Mouse (Mus musculus) hindbrain, embryonic 11.5 days (tissue): ENCODE data around the gene Ltbp1. TPM values are rescaled to one million over a fixed set of nuclear protein-coding genes. Genes with fewer than 3 reads are reported as not detected.

Experiments
- ATAC-seq: fragments of 200-750 bp; cut with Nextera tagmentation; 2 replicates; pipeline ENCODE4 v1.8.0; 2017; ENCODE audit warnings: mild to moderate bottlenecking, moderate TSS enrichment, moderate library complexity; ENCODE audit not compliant: low FRiP score
- DNase-seq: peaks from one replicate; pipeline ENCODE4 v3.0.0-alpha.2; 2015; ENCODE audit warnings: low spot score
- H3K27ac ChIP-seq: fragments of 300-500 bp; sonication (generic); 2 replicates; pipeline ENCODE4 v1.5.1; 2014; ENCODE audit warnings: mild to moderate bottlenecking, low read depth, low read length
- H3K27me3 ChIP-seq: fragments of 300-500 bp; sonication (generic); 2 replicates; pipeline ENCODE4 v1.6.1; 2014; ENCODE audit warnings: mild to moderate bottlenecking, low read length, moderate library complexity, mixed read lengths; ENCODE audit not compliant: control insufficient read depth, insufficient read depth
- H3K36me3 ChIP-seq: fragments of 300-500 bp; sonication (generic); 2 replicates; pipeline ENCODE4 v1.6.1; 2014; ENCODE audit warnings: mild to moderate bottlenecking, low read length, moderate library complexity, mixed read lengths; ENCODE audit not compliant: control insufficient read depth, insufficient read depth
- H3K4me1 ChIP-seq: fragments of 300-500 bp; sonication (generic); replicated peaks from 2 replicates; pipeline ENCODE4 v1.6.1; 2014; ENCODE audit warnings: low read length, mixed read lengths; ENCODE audit not compliant: control insufficient read depth, insufficient read depth
- H3K4me2 ChIP-seq: fragments of 300-500 bp; sonication (generic); replicated peaks from 2 replicates; pipeline ENCODE4 v1.6.1; 2014; ENCODE audit warnings: mild to moderate bottlenecking, low read depth, low read length
- H3K4me3 ChIP-seq: fragments of 300-500 bp; sonication (generic); 2 replicates; pipeline ENCODE4 v1.5.1; 2014; ENCODE audit warnings: low read depth, low read length
- H3K9ac ChIP-seq: fragments of 300-500 bp; sonication (generic); 2 replicates; pipeline ENCODE4 v1.6.1; 2014; ENCODE audit warnings: low read depth, low read length
- H3K9me3 ChIP-seq: fragments of 300-500 bp; sonication (generic); 2 replicates; pipeline ENCODE4 v1.6.1; 2016; ENCODE audit warnings: low read length; ENCODE audit not compliant: control insufficient read depth
- WGBS: fragments of 180-500 bp; shearing (Covaris S2); extraction: QIAGEN DNeasy Blood & Tissue Kit; methylation state at CpG from one replicate; pipeline ENCODE4 v1.1.7; 2014; 5-methylcytosine and 5-hydroxymethylcytosine counted together
- polyA plus RNA-seq: library from polyadenylated mRNA; unstranded; fragments of >200 nt; fragmentation: Nextera tagmentation; extraction: Ambion mirVana; gene quantifications from 2 replicates; pipeline ENCODE4 v1.2.1, GENCODE M21; 2014

Gene Ltbp1
- polyA plus RNA-seq, 1 experiment from 2014 or later, result 5.7 TPM

DNA sequence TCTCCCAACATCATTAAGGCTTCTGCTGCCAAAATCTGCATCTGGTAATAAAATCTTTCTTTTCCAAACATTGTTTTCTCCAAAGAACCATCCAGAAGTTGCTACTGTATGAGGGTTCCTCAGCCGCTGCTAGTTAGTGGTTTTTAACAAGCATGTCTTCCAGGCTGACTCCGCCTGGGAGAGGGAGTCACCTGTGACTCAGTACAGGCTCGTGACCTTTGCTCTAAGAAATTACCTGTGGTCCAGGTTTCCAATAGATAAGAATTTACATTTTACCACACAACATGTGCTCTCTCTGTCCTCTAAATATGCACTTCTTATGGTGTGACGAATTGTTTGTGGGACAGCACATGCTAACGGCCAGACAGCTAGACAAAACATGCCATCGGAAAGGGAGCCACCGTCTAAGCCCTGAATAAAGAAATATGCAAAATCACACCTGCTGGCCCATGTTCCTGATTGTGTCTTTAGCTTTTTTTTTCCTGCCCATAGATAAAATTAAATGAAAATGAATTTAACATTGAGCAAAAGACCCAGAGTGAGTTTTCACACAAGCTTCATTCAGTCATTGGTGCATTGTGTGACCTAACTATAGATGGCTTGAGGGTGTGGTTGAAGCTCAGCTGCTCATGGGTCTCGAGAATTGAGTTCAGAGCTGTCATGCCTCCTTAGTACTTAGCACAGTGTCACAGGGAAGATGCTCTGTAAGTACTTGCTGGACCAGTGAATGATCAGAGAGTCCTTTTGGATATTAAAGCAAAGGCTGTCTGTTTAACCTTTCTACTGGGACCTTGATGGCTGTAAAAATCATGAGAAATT is 29.0 kb upstream of the Ltbp1 start:
- H3K9ac ChIP-seq, result no peak overlapping the region
- H3K4me2 ChIP-seq, result no peak overlapping the region
- no peaks in the 10 kb centered on the region for H3K9me3 ChIP-seq
- H3K36me3 ChIP-seq, result no peaks in the 10 kb centered on the region
- no peak for DNase-seq
- H3K4me1 ChIP-seq, result no peaks in the 10 kb centered on the region
- H3K27me3 ChIP-seq, result no peaks in the 10 kb centered on the region
- WGBS, result 61% methylated on average over 8 of the region's 8 CpGs
- no peak for ATAC-seq
- no peak overlapping the region for H3K4me3 ChIP-seq
- H3K27ac ChIP-seq, result no peak overlapping the region

DNA sequence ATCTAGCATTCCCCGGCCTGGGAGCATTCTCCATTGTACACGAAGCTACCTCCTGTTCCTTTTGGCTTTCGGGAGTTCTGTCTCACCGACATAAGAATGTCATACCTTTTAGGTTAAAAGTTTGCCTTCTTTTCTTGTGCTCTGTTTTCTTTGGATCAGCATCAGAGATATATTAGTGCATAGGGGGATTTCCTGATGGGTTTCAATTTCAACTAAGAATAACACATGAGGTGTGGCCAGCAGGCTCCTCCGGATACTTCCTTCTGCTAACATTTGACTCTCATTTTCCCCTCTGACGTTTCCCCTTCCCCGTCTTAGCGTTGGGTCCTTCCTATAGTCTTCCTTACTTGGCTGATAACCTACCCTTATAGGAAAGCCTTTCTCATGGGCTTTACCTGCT is 25.6 kb upstream of the Ltbp1 start:
- ATAC-seq (no peak), DNase-seq (no peak)
- H3K9me3 ChIP-seq, result no peaks in the 10 kb centered on the region
- no peak overlapping the region for H3K27ac ChIP-seq
- no peaks in the 10 kb centered on the region for H3K4me1 ChIP-seq
- WGBS, result 77% methylated on average over 8 of the region's 8 CpGs
- no peak overlapping the region for H3K4me3 ChIP-seq
- no peaks in the 10 kb centered on the region for H3K27me3 ChIP-seq
- no peaks in the 10 kb centered on the region for H3K36me3 ChIP-seq
- H3K4me2 ChIP-seq, result no peak overlapping the region
- no peak overlapping the region for H3K9ac ChIP-seq

DNA sequence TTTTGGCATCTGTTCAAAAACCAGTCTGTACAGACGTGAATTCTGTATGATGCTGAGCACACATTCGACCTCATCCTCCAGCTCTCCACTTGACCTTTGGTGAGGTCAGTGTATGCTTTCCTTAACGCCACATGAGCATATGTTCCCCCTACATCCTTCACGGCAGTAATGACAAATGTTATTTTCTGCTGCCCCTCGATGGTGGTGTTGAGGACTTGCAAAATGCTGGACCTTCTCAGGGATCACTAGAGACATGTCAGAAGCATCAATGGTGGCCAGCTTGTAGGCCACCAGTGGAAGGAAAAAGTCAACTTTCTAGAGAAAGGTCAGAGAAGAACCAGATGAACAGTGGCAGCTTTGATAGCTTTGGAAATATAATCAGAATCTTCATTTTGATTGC is 23.7 kb upstream of the Ltbp1 start:
- Histone ChIP-seq H3K9ac (no peak overlapping the region), H3K4me3 (no peak overlapping the region), H3K4me1 (no peaks in the 10 kb centered on the region), H3K36me3 (no peaks in the 10 kb centered on the region), H3K27me3 (no peaks in the 10 kb centered on the region), H3K27ac (no peak overlapping the region), H3K4me2 (no peak overlapping the region), H3K9me3 (no peaks in the 10 kb centered on the region)
- DNase-seq (no peak), ATAC-seq (no peak)
- 80% methylated on average over 5 of the region's 5 CpGs for WGBS

DNA sequence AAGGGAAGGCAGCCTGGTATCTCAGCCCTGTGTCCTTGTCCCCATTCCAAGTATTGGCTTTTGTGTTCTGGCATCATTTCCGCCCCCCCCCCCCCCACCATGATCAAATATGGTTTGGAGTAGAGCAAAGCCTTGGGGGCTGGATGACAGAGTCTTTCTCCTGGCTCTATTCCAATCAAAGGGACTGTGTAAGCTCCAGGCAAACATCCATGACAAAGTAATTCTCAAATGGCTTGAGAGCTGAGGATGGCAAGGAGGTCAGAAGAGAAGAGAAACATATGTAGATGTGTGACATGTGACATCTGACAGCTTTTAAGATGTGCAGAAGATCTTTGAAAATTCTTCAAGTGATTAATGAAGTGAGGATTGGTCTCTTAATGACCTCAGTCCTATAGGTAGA is 22.5 kb upstream of the Ltbp1 start:
- WGBS, result 67% methylated on average over 1 of the region's 1 CpGs
- Histone ChIP-seq H3K4me3 (no peak overlapping the region), H3K4me2 (no peak overlapping the region), H3K4me1 (no peaks in the 10 kb centered on the region), H3K9ac (no peak overlapping the region), H3K9me3 (no peaks in the 10 kb centered on the region), H3K27ac (no peak overlapping the region), H3K36me3 (no peaks in the 10 kb centered on the region), H3K27me3 (no peaks in the 10 kb centered on the region)
- DNase-seq, result no peak
- no peak for ATAC-seq

DNA sequence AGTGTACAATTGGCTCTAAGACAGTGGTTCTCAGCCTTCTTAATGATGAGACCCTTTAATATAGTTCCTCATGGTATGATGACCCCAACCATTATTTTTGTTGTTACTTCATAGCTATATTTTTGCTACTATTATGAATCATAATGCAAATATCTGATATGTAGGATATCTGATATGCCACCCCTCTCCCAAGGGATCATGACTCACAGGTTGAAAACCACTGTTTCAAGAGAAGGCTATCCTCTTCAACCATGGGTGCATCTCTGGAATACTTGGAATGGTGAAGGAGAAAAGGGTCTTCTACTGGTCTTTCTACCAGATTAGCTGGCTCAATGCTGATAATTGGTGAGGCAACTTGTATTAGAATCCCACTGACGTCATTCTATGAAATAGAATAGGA is 21.3 kb upstream of the Ltbp1 start:
- ATAC-seq (no peak), DNase-seq (no peak)
- H3K9me3 ChIP-seq, result no peaks in the 10 kb centered on the region
- H3K4me3 ChIP-seq, result no peak overlapping the region
- 79% methylated on average over 1 of the region's 1 CpGs for WGBS
- no peaks in the 10 kb centered on the region for H3K36me3 ChIP-seq
- no peak overlapping the region for H3K4me2 ChIP-seq
- H3K4me1 ChIP-seq, result no peaks in the 10 kb centered on the region
- no peak overlapping the region for H3K27ac ChIP-seq
- H3K9ac ChIP-seq, result no peak overlapping the region
- H3K27me3 ChIP-seq, result no peaks in the 10 kb centered on the region

DNA sequence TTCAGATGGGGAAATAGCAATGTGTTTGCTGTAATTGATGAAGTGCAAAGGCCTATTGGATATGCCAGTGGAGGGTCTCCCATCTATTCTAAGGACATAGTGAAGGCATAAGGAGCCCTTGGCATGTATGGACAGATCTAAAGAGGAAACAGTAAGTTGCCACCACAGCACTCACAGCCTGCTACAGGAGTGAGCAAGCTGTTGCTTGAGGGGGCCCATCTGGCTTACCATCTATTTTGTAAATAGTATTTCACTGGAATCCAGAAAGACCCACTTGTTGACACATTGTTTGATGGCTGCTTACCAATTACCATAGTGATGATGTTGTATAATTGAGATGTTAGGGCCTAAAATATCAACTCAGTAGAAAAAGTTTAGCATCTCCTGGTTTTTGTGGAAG is 20.7 kb upstream of the Ltbp1 start:
- no peak for ATAC-seq
- H3K4me1 ChIP-seq, result no peaks in the 10 kb centered on the region

DNA sequence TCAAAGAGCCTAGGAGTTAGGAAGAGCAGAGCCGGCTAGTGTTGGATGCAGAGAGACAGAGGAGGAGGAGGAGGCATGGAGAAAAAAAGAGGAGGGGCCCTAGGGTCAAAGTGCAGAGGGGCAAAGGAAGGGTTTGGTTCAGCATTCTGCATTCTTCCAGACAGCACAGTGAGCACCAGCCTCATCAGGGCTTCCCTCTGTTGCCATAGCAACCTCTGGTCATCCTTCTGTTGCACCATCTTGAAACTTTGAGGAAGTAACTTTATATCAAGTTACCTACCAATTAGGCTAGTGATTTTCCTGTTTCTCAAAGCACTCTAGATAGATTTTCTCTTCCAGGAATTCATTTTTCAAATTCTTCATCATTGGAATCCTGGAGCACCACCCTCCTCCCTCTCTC is 18.3 kb upstream of the Ltbp1 start:
- Histone ChIP-seq H3K9ac (no peak overlapping the region), H3K27me3 (no peaks in the 10 kb centered on the region), H3K9me3 (no peaks in the 10 kb centered on the region), H3K36me3 (no peaks in the 10 kb centered on the region), H3K27ac (no peak overlapping the region), H3K4me1 (no peaks in the 10 kb centered on the region), H3K4me2 (no peak overlapping the region), H3K4me3 (no peak overlapping the region)
- ATAC-seq (no peak), DNase-seq (no peak)
- WGBS, result 28% methylated on average over 1 of the region's 1 CpGs

More for the DNA sequence above, 20.7 kb upstream of the Ltbp1 start:
- no peak overlapping the region for H3K4me2 ChIP-seq
- no peaks in the 10 kb centered on the region for H3K27me3 ChIP-seq
- no peaks in the 10 kb centered on the region for H3K36me3 ChIP-seq
- no peak overlapping the region for H3K9ac ChIP-seq
- DNase-seq, result no peak
- H3K9me3 ChIP-seq, result no peaks in the 10 kb centered on the region
- no peak overlapping the region for H3K4me3 ChIP-seq
- H3K27ac ChIP-seq, result no peak overlapping the region

DNA sequence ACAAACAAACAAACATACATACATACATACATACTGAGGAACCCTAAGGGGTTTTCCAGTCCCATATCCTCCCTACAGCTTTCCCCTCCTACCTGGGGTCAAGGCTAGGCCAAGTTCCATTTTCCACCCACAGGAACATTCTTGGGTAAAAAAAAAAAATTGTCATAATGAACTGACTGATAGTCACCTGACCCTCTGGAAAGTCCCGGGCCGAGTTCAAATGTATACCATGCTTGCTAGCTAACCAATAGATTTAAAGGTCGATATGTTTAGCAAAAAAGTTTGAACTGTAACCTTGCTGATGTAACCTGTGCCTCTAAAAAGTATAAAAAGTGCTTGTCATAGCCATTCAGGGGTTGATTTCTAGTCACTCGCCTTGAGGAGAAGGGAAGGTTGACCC is 15.7 kb upstream of the Ltbp1 start:
- no peaks in the 10 kb centered on the region for H3K9me3 ChIP-seq
- H3K9ac ChIP-seq, result no peak overlapping the region
- 95% methylated on average over 4 of the region's 4 CpGs for WGBS
- no peaks in the 10 kb centered on the region for H3K4me1 ChIP-seq
- no peak for ATAC-seq
- no peak overlapping the region for H3K27ac ChIP-seq
- H3K4me3 ChIP-seq, result no peak overlapping the region
- no peak for DNase-seq
- H3K36me3 ChIP-seq, result no peaks in the 10 kb centered on the region
- H3K27me3 ChIP-seq, result no peaks in the 10 kb centered on the region
- no peak overlapping the region for H3K4me2 ChIP-seq

DNA sequence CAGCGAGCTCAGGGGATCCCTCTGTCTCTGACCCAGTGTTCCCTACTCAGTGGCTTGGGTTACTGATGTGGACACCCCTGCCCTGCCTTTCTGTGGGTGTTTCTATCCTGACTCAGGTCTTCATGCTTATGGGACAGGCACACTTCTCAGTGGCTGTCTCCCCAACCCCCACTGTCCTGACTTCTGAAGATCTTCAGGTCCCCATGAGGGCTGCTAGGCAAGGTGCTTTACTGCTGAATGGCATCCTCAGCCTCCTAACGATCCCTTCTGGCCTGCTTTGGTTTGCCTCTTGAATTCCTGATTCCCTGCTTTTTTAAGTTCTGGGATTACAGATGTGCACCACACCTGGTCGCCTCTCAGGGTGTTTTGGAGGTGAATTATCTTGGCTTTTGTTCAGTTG is 14.8 kb upstream of the Ltbp1 start:
- WGBS, result 78% methylated on average over 3 of the region's 3 CpGs
- Histone ChIP-seq H3K4me3 (no peak overlapping the region), H3K27me3 (no peaks in the 10 kb centered on the region), H3K4me1 (no peaks in the 10 kb centered on the region), H3K27ac (no peak overlapping the region), H3K36me3 (no peaks in the 10 kb centered on the region), H3K4me2 (no peak overlapping the region), H3K9ac (no peak overlapping the region), H3K9me3 (no peaks in the 10 kb centered on the region)
- DNase-seq (no peak), ATAC-seq (no peak)
